Mouse (Mus musculus): ENCODE measurements at regions not wholly inside any gene's neighbourhood (a gene's known extent, or its start where the extent isn't known, plus 50 kb on each side); places are given as distances from the start of the nearest gene placed in this dataset.

DNA sequence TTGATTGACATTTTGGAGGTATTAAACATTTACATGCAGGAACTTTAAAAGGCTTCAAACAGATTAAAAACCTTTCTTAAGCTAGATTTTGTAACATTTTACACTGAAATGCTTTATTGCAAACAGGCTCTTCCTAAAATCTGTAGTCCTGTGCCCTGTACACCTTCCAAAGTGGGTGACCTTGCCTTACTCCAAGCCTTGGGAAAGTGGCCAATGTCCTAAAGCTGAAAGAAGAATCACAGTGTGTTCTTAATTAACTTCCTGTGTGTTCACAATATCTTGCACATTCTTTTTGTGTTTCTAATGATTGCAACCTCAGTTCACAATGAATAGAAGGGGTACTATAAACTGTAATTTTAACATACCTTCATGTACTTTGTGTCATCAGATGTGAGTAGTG is 1203.4 kb upstream of the Tenm4 start:
- Histone ChIP-seq H3K4me1 (ENCODE audit: control insufficient read depth, insufficient read depth, low read length) (no peaks in the 10 kb centered on the region), H3K4me3 (replicated peaks; ENCODE audit: insufficient read depth, low read depth, low read length) (no peak overlapping the region), H3K27me3 (ENCODE audit: control insufficient read depth, insufficient read depth, low read length) (no peaks in the 10 kb centered on the region), H3K27ac (ENCODE audit: insufficient read depth, low read length) (no peak overlapping the region)
- DNase-seq, result peak in 1 of 2 experiments; percentile 1
- TF ChIP-seq CTCF (IDR thresholded peaks at IDR 0.05; ENCODE audit: borderline replicate concordance, insufficient read depth, low read depth, low read length), result no peak
- no peak for TF ChIP-seq POLR2A (IDR thresholded peaks at IDR 0.05; ENCODE audit: borderline replicate concordance, insufficient read depth, low read length)

DNA sequence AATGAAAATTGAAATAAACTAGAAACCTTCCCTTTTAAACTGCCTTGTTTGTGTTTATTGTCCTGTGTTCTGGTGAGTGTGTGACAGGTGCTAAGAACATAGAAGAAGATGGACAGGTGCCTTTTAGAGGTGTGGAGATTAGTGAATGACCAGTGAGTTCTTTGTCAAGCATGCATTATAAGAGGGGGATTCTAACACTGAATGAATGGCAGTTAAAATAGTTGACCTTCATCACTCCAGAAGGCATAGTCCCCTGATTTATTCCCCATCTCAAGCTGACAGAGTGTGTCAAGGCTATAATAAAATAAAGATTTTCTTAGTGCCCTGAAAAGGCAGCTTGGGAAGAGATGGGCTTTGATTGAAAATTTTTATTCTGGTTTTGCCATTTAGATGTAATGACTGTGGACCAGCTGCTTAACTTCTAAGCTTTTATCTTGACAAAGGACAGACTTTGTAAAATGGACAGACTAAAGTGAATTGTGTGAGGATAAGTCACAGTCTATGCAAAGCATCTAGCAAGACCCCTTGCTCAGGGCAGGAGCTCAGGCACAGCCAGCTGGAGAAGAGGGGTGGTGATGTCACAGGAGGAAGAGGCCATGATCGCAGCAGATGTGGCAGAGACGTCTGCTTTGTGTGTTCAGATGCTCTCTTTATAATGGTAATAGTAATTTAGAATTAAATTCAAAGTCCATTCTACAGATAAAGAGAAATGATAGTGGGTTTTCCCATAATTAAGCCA is 1195.8 kb upstream of the Tenm4 start:
- Histone ChIP-seq H3K27ac (ENCODE audit: insufficient read depth, low read length) (no peak overlapping the region), H3K27me3 (ENCODE audit: control insufficient read depth, insufficient read depth, low read length) (no peaks in the 10 kb centered on the region), H3K4me1 (ENCODE audit: control insufficient read depth, insufficient read depth, low read length) (no peaks in the 10 kb centered on the region), H3K4me3 (replicated peaks; ENCODE audit: insufficient read depth, low read depth, low read length) (no peak overlapping the region)
- no peak for DNase-seq
- TF ChIP-seq POLR2A (IDR thresholded peaks at IDR 0.05; ENCODE audit: borderline replicate concordance, insufficient read depth, low read length) (no peak), CTCF (IDR thresholded peaks at IDR 0.05; ENCODE audit: borderline replicate concordance, insufficient read depth, low read depth, low read length) (no peak)
- 54% methylated on average over 2 of the region's 2 CpGs for WGBS

DNA sequence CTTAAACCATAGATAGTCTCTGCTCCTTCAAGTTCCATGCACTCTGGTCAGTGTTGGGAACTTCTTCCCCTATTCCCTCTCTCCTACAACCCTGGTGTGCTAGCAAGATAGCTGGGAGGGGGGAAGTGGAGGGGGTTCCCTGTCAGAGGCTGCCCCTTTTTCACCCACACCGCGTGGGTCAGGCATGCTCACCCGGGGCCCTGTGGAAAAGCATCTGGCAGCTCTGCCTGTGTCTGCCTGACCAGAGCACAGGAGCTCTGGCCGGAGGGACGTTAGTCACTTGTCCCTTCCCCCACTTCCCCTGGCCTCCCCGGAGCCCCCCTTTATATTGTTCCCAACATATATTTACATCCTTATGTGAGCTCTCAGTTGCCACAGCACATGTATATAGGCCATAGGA is 1174.8 kb upstream of the Tenm4 start:
- no peaks in the 10 kb centered on the region for H3K4me1 ChIP-seq (ENCODE audit: control insufficient read depth, insufficient read depth, low read length)
- no peak for TF ChIP-seq CTCF (IDR thresholded peaks at IDR 0.05; ENCODE audit: borderline replicate concordance, insufficient read depth, low read depth, low read length)
- no peak for TF ChIP-seq POLR2A (IDR thresholded peaks at IDR 0.05; ENCODE audit: borderline replicate concordance, insufficient read depth, low read length)
- DNase-seq, result no peak
- WGBS, result 70% methylated on average over 6 of the region's 6 CpGs
- no peak overlapping the region for H3K27ac ChIP-seq (ENCODE audit: insufficient read depth, low read length)
- no peak overlapping the region for H3K4me3 ChIP-seq (replicated peaks; ENCODE audit: insufficient read depth, low read depth, low read length)
- no peaks in the 10 kb centered on the region for H3K27me3 ChIP-seq (ENCODE audit: control insufficient read depth, insufficient read depth, low read length)

DNA sequence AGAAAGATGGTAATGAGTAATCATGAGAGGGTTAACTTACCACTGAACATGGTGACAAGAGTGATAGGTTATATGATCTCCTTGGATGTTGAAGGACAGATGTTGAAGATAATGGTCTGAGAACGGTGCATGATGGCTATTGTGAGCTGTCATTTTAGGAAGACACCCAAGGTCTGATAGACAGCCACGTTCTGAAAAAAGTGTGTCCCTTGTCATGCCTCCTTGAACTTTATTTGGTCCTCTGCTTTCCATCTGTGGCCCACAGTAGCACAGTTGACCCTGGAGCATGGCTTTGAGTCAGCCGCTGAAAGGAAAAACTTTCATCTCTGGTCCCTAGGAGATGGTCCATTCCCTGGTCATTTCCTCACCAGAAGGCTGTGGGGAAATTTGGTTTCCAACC is 1166.9 kb upstream of the Tenm4 start:
- 68% methylated on average over 3 of the region's 3 CpGs for WGBS
- Histone ChIP-seq H3K4me1 (ENCODE audit: control insufficient read depth, insufficient read depth, low read length) (no peaks in the 10 kb centered on the region), H3K4me3 (replicated peaks; ENCODE audit: insufficient read depth, low read depth, low read length) (no peak overlapping the region), H3K27ac (ENCODE audit: insufficient read depth, low read length) (no peak overlapping the region), H3K27me3 (ENCODE audit: control insufficient read depth, insufficient read depth, low read length) (no peaks in the 10 kb centered on the region)
- DNase-seq, result no peak
- no peak for TF ChIP-seq POLR2A (IDR thresholded peaks at IDR 0.05; ENCODE audit: borderline replicate concordance, insufficient read depth, low read length)
- TF ChIP-seq CTCF (IDR thresholded peaks at IDR 0.05; ENCODE audit: borderline replicate concordance, insufficient read depth, low read depth, low read length), result no peak

DNA sequence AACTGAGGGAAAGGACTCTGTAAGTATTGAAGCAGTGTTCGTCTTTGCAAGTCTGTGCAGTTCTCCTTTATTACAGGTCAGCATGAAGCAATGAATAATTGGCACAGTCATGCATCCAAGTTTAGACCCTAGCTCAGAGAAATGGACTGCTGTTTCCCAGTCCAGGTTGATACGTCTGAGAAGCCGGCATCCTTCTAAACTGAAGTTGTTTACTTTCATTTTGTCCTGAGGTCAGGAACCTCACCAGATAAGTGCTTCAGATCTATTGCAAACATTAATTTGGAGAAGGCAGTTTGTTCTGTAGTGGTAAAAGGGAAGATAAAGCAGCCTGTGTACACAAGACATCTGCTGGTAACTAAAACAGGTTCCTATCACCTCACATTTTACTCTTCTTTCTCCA is 1165.6 kb upstream of the Tenm4 start:
- Histone ChIP-seq H3K4me1 (ENCODE audit: control insufficient read depth, insufficient read depth, low read length) (no peaks in the 10 kb centered on the region), H3K27me3 (ENCODE audit: control insufficient read depth, insufficient read depth, low read length) (no peaks in the 10 kb centered on the region), H3K4me3 (replicated peaks; ENCODE audit: insufficient read depth, low read depth, low read length) (no peak overlapping the region), H3K27ac (ENCODE audit: insufficient read depth, low read length) (no peak overlapping the region)
- no peak for DNase-seq
- TF ChIP-seq POLR2A (IDR thresholded peaks at IDR 0.05; ENCODE audit: borderline replicate concordance, insufficient read depth, low read length) (no peak), CTCF (IDR thresholded peaks at IDR 0.05; ENCODE audit: borderline replicate concordance, insufficient read depth, low read depth, low read length) (no peak)
- 42% methylated on average over 3 of the region's 3 CpGs for WGBS

DNA sequence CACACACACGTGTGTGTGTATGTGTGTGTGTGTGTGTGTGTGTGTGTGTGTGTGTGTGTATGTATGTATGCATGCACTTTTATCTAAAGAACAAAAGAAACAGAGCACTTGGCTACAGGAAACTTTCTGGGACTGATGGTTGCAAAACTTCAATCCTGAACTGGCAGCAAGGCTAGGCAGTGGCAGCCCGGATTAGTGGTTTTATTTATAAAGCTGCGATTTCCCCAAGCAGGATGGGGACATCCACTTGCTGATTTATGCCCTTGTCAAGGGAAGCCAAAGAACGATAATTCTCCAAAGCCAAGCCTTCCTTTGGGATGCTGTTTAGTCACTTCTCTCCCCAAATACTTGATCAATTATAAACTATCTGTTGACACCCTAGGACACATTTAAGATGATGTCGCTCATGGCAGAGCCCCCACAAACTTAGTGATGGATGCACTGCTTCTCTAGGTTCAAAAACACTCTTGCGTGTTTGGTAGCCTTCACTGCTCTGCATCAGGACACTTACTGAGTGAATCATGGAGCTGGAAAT is 1162.1 kb upstream of the Tenm4 start:
- Histone ChIP-seq H3K27ac (ENCODE audit: insufficient read depth, low read length) (no peak overlapping the region), H3K27me3 (ENCODE audit: control insufficient read depth, insufficient read depth, low read length) (no peaks in the 10 kb centered on the region), H3K4me1 (ENCODE audit: control insufficient read depth, insufficient read depth, low read length) (no peaks in the 10 kb centered on the region), H3K4me3 (replicated peaks; ENCODE audit: insufficient read depth, low read depth, low read length) (no peak overlapping the region)
- no peak for TF ChIP-seq CTCF (IDR thresholded peaks at IDR 0.05; ENCODE audit: borderline replicate concordance, insufficient read depth, low read depth, low read length)
- no peak for TF ChIP-seq POLR2A (IDR thresholded peaks at IDR 0.05; ENCODE audit: borderline replicate concordance, insufficient read depth, low read length)
- DNase-seq, result no peak
- 81% methylated on average over 6 of the region's 6 CpGs for WGBS

DNA sequence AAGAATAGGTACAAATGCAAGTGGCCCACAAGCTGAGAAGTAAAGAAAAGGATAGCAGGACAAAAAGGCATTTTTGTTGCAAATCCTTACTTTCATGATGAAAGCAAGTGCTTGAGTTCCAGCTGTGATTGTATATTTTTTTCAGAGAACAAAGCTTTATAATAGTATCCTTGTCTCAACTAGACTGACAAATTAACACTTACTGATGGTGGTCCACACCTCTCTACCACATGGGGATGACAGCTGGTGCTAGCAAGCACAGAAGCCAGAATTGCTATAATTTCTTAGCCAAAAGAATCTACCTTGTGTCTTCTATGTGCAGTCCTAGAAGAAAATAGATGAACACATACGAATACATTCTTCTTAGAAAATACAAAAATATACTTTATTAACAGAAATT is 1150.8 kb upstream of the Tenm4 start:
- H3K27ac ChIP-seq (ENCODE audit: insufficient read depth, low read length), result no peak overlapping the region
- H3K27me3 ChIP-seq (ENCODE audit: control insufficient read depth, insufficient read depth, low read length), result no peaks in the 10 kb centered on the region
- no peak for TF ChIP-seq CTCF (IDR thresholded peaks at IDR 0.05; ENCODE audit: borderline replicate concordance, insufficient read depth, low read depth, low read length)
- TF ChIP-seq POLR2A (IDR thresholded peaks at IDR 0.05; ENCODE audit: borderline replicate concordance, insufficient read depth, low read length), result no peak
- no peaks in the 10 kb centered on the region for H3K4me1 ChIP-seq (ENCODE audit: control insufficient read depth, insufficient read depth, low read length)
- H3K4me3 ChIP-seq (replicated peaks; ENCODE audit: insufficient read depth, low read depth, low read length), result no peak overlapping the region
- 81% methylated on average over 1 of the region's 1 CpGs for WGBS
- DNase-seq, result no peak
